In the genomic region with DNA sequence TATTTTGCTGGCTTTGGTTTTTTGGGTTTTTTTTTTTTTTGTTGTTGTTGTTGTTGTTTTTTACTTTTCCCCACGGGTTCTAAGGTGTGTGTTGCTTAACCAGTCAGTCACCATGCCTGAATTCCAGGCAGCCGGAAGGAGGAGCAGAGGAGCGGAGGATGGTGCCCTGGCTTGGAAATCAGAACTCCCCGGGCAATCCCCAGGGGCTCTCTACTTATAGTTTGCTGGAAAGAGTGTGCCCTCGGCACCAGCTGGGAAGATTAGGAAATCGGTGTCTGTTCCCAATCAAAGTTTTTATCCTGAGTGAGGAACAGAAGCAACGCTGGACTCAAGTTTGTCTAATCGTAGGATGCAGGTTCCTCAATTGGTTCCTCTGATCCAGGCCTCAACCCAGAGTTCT, we compare ENCODE assay signal across 23 mouse cellular contexts.
A peak's percentile ranks its signal among the peaks of the same experiment; 100 is the strongest.
DNase-seq lines count a peak whose midpoint lies in the region; ATAC-seq lines count a peak whose summit lies in the region.
"Had no signal": no experiment of that assay in that cellular context is flagged by ENCODE, and none has a peak within 500 bp of the region (broad histone marks: within the 10 kb centered on the region; RNA-seq: fewer than 3 reads in every experiment).

No protein-coding gene starts in this region.

- WGBS in embryonic facial prominence, embryonic 11.5 days: 44% methylated on average over 8 of the region's 8 CpGs
- WGBS in embryonic facial prominence, embryonic 10.5 days: 52% methylated on average over 8 of the region's 8 CpGs
- 83% methylated on average over 8 of the region's 8 CpGs for WGBS in limb, embryonic 10.5 days
- WGBS in limb, embryonic 13.5 days: 57% methylated on average over 8 of the region's 8 CpGs

- H3K9ac ChIP-seq in embryonic facial prominence, embryonic 11.5 days (replicated peaks; ENCODE audit: low read length): no peak overlapping the region
- no peak overlapping the region for H3K9ac ChIP-seq in limb, embryonic 13.5 days
- H3K9ac ChIP-seq: embryonic facial prominence, embryonic 13.5 days; embryonic facial prominence, embryonic 15.5 days; forebrain, embryonic 12.5 days had no signal

- no peak overlapping the region for H3K27ac ChIP-seq in embryonic facial prominence, embryonic 11.5 days (replicated peaks; ENCODE audit: low read depth, low read length)
- H3K27ac ChIP-seq in embryonic facial prominence, embryonic 10.5 days (replicated peaks): no peak overlapping the region
- 0 out of 2 replicates have a peak overlapping the region, but pooled peaks have one; percentile 50 for H3K27ac ChIP-seq in limb, embryonic 10.5 days
- peak overlapping the region; percentile 90; the same call in 1 of the 2 replicates for H3K27ac ChIP-seq in limb, embryonic 13.5 days
- H3K27ac ChIP-seq: embryonic facial prominence, embryonic 13.5 days; embryonic facial prominence, embryonic 15.5 days; forebrain, embryonic 12.5 days had no signal

- H3K36me3 ChIP-seq in embryonic facial prominence, embryonic 11.5 days (replicated peaks; ENCODE audit: control insufficient read depth, insufficient read depth, low read depth, low read length): no peaks in the 10 kb centered on the region
- no peaks in the 10 kb centered on the region for H3K36me3 ChIP-seq in embryonic facial prominence, embryonic 10.5 days (replicated peaks)
- H3K36me3 ChIP-seq in limb, embryonic 10.5 days: no peaks in the 10 kb centered on the region
- H3K36me3 ChIP-seq in limb, embryonic 13.5 days: no peaks in the 10 kb centered on the region
- H3K36me3 ChIP-seq: embryonic facial prominence, embryonic 13.5 days; embryonic facial prominence, embryonic 15.5 days; forebrain, embryonic 10.5 days; forebrain, embryonic 12.5 days had no signal

- H3K27me3 ChIP-seq in embryonic facial prominence, embryonic 11.5 days (ENCODE audit: control insufficient read depth, insufficient read depth, low read length): no peaks in the 10 kb centered on the region
- H3K27me3 ChIP-seq in embryonic facial prominence, embryonic 10.5 days (replicated peaks; ENCODE audit: low read depth, poor library complexity, severe bottlenecking): peaks cover 10% of the 10 kb centered on the region
- no peaks in the 10 kb centered on the region; the same call in 1 of the 2 replicates for H3K27me3 ChIP-seq in limb, embryonic 10.5 days (ENCODE audit: low read depth, poor library complexity, severe bottlenecking)
- peaks cover 20% of the 10 kb centered on the region for H3K27me3 ChIP-seq in limb, embryonic 13.5 days
- H3K27me3 ChIP-seq: embryonic facial prominence, embryonic 15.5 days had no signal

- DNase-seq in embryonic facial prominence, embryonic 11.5 days (ENCODE audit: low spot score): peak; percentile 39
- no peak for DNase-seq in embryonic facial prominence, embryonic 10.5 days (ENCODE audit: low spot score)
- DNase-seq in NIH3T3 (ENCODE audit: low read depth): peak; percentile 67
- no peak for DNase-seq in limb, embryonic 10.5 days (ENCODE audit: low spot score)
- no peak for DNase-seq in natural killer cell, adult 2 months (ENCODE audit: low spot score in 2 of 2)
- no peak for DNase-seq in cerebellum, postnatal 14 days
- DNase-seq in spleen, adult 12 weeks (ENCODE audit: low spot score): no peak
- DNase-seq: adrenal gland, adult 8-10 months; adrenal gland, postnatal 25 days; cerebellum, adult 11-12 months; cerebellum, adult 2 months; cerebellum, adult 9-10 months; cerebellum, postnatal 10 days; cerebellum, postnatal 36 days; embryo, embryonic 11 days had no signal

- H3K4me2 ChIP-seq in embryonic facial prominence, embryonic 11.5 days (ENCODE audit: low read depth, low read length): no peak overlapping the region
- H3K4me2 ChIP-seq in limb, embryonic 13.5 days (replicated peaks): no peak overlapping the region
- H3K4me2 ChIP-seq: embryonic facial prominence, embryonic 13.5 days; embryonic facial prominence, embryonic 15.5 days; forebrain, embryonic 12.5 days had no signal

- no peaks in the 10 kb centered on the region for H3K9me3 ChIP-seq in embryonic facial prominence, embryonic 11.5 days (replicated peaks; ENCODE audit: control insufficient read depth, low read length)
- no peaks in the 10 kb centered on the region for H3K9me3 ChIP-seq in embryonic facial prominence, embryonic 10.5 days
- H3K9me3 ChIP-seq in limb, embryonic 10.5 days (replicated peaks): no peaks in the 10 kb centered on the region
- H3K9me3 ChIP-seq in limb, embryonic 13.5 days: no peaks in the 10 kb centered on the region
- H3K9me3 ChIP-seq: embryonic facial prominence, embryonic 13.5 days; embryonic facial prominence, embryonic 15.5 days; forebrain, embryonic 10.5 days; forebrain, embryonic 12.5 days had no signal

- H3K4me3 ChIP-seq in embryonic facial prominence, embryonic 11.5 days (ENCODE audit: low read depth, low read length): no peak overlapping the region
- no peak overlapping the region for H3K4me3 ChIP-seq in embryonic facial prominence, embryonic 10.5 days
- H3K4me3 ChIP-seq in limb, embryonic 10.5 days: no peak overlapping the region
- no peak overlapping the region for H3K4me3 ChIP-seq in limb, embryonic 13.5 days
- H3K4me3 ChIP-seq: embryonic facial prominence, embryonic 13.5 days; embryonic facial prominence, embryonic 15.5 days; erythroblast, embryonic 14.5 days; forebrain, embryonic 10.5 days; forebrain, embryonic 12.5 days had no signal

- H3K4me1 ChIP-seq in embryonic facial prominence, embryonic 11.5 days (ENCODE audit: control insufficient read depth, insufficient read depth, low read length): no peaks in the 10 kb centered on the region
- peaks cover 51% of the 10 kb centered on the region for H3K4me1 ChIP-seq in embryonic facial prominence, embryonic 10.5 days
- peaks cover 39% of the 10 kb centered on the region for H3K4me1 ChIP-seq in limb, embryonic 10.5 days
- H3K4me1 ChIP-seq in limb, embryonic 13.5 days: peaks cover 53% of the 10 kb centered on the region

- ATAC-seq in embryonic facial prominence, embryonic 11.5 days (replicated peaks; ENCODE audit: insufficient number of reproducible peaks, low FRiP score, low TSS enrichment, low read depth): no peak
- no peak for ATAC-seq in limb, embryonic 13.5 days (ENCODE audit: low FRiP score, low read depth)
- ATAC-seq: forebrain, embryonic 14.5 days; forebrain, embryonic 16.5 days had no signal

Comparison
In these comparisons a context has a peak if more than half of its experiments do, and no peak if none do; other contexts are left out.
1. DNase-seq: peak in embryonic facial prominence, embryonic 11.5 days (single experiment) and NIH3T3 (single experiment); none in embryonic facial prominence, embryonic 10.5 days (single experiment), limb, embryonic 10.5 days (single experiment), natural killer cell, adult 2 months (0 of 2), cerebellum, postnatal 14 days (0 of 2) and spleen, adult 12 weeks (single experiment).
2. H3K27ac ChIP-seq: peak in limb, embryonic 10.5 days (single experiment) and limb, embryonic 13.5 days (single experiment); none in embryonic facial prominence, embryonic 11.5 days (single experiment) and embryonic facial prominence, embryonic 10.5 days (single experiment).